Mouse (Mus musculus) myocyte (in vitro differentiated cells): ENCODE data around the gene Prx. TPM values are rescaled to one million over a fixed set of nuclear protein-coding genes. Genes with fewer than 3 reads are reported as not detected.

Source experiments
- H3K27me3 ChIP-seq: one replicate; pipeline ENCODE4 v1.6.1; 2011; ENCODE audit not compliant: control insufficient read depth, insufficient read depth, insufficient read length
- H3K36me3 ChIP-seq: one replicate; pipeline ENCODE4 v1.6.1; 2011; ENCODE audit not compliant: control insufficient read depth, insufficient read depth
- H3K4me2 ChIP-seq: one replicate; pipeline ENCODE4 v1.6.1; 2011; ENCODE audit warnings: low read depth, control low read depth
- H3K4me3 ChIP-seq: one replicate; pipeline ENCODE4 v1.5.1; 2011; ENCODE audit warnings: mild to moderate bottlenecking, control low read depth, moderate library complexity
- H3K79me2 ChIP-seq: one replicate; pipeline ENCODE4 v1.6.1; 2011; ENCODE audit not compliant: control insufficient read depth, insufficient read depth
- H3ac ChIP-seq: one replicate; pipeline ENCODE4 v1.6.1; 2011; ENCODE audit not compliant: control insufficient read depth, insufficient read length
- CEBPB ChIP-seq: IDR thresholded peaks from 2 replicates; pipeline ENCODE4 v1.6.1; 2011; ENCODE audit warnings: mild to moderate bottlenecking, moderate library complexity; ENCODE audit not compliant: poor library complexity, insufficient read depth, severe bottlenecking
- E2F4 ChIP-seq: IDR thresholded peaks from one replicate; pipeline ENCODE4 v1.6.1; 2011; ENCODE audit warnings: mild to moderate bottlenecking, control low read depth, moderate library complexity; ENCODE audit not compliant: insufficient read depth
- MAX ChIP-seq: IDR thresholded peaks from one replicate; pipeline ENCODE4 v1.6.1; 2011; ENCODE audit warnings: low read depth, mild to moderate bottlenecking, control low read depth
- MYOD1 ChIP-seq, 3 experiments: IDR thresholded peaks; one replicate each; pipeline ENCODE4 v1.6.1; 2011; ENCODE audit warnings: control low read depth in 2 of 3, low read depth in 2 of 3, mild to moderate bottlenecking in 2 of 3, moderate library complexity in 1 of 3; ENCODE audit not compliant: insufficient read length in 2 of 3, control insufficient read depth in 1 of 3
- MYOG ChIP-seq, 3 experiments: IDR thresholded peaks; one replicate each; pipeline ENCODE4 v1.6.1; 2011; ENCODE audit warnings: control low read depth in 2 of 3, low read depth in 2 of 3, mild to moderate bottlenecking in 2 of 3; ENCODE audit not compliant: insufficient read length in 2 of 3, control insufficient read depth in 1 of 3, insufficient read depth in 1 of 3
- POLR2A ChIP-seq: IDR thresholded peaks from one replicate; pipeline ENCODE4 v1.6.1; 2011; ENCODE audit warnings: low read depth, mild to moderate bottlenecking, control low read depth, moderate library complexity; ENCODE audit not compliant: insufficient read length
- POLR2AphosphoS2 ChIP-seq: IDR thresholded peaks from one replicate; pipeline ENCODE4 v1.6.1; 2011; ENCODE audit warnings: low read depth, control low read depth; ENCODE audit not compliant: insufficient read length
- REST ChIP-seq: IDR thresholded peaks from one replicate; pipeline ENCODE4 v1.6.1; 2011; ENCODE audit warnings: mild to moderate bottlenecking, control low read depth, moderate library complexity; ENCODE audit not compliant: insufficient read depth, insufficient read length
- SRF ChIP-seq: IDR thresholded peaks from one replicate; pipeline ENCODE4 v1.6.1; 2011; ENCODE audit warnings: low read depth; ENCODE audit not compliant: control insufficient read depth, insufficient read length
- TCF12 ChIP-seq: IDR thresholded peaks from one replicate; pipeline ENCODE4 v1.6.1; 2011; ENCODE audit warnings: mild to moderate bottlenecking, control low read depth; ENCODE audit not compliant: poor library complexity, insufficient read depth, severe bottlenecking
- TCF3 ChIP-seq: IDR thresholded peaks from one replicate; pipeline ENCODE4 v1.6.1; 2011; ENCODE audit warnings: low read depth, control low read depth; ENCODE audit not compliant: insufficient read length
- USF1 ChIP-seq: IDR thresholded peaks from one replicate; pipeline ENCODE4 v1.6.1; 2011; ENCODE audit warnings: low read depth, mild to moderate bottlenecking, control low read depth, moderate library complexity
- polyA plus RNA-seq: library from polyadenylated mRNA; unstranded; fragments of >200 nt; fragmentation: generic; extraction: Trizol; gene quantifications from one replicate; pipeline ENCODE4 v1.2.1, GENCODE M21; 2012; ENCODE audit warnings: missing spikeins

The Prx gene
- polyA plus RNA-seq, 1 experiment, result 4.2 TPM

DNA sequence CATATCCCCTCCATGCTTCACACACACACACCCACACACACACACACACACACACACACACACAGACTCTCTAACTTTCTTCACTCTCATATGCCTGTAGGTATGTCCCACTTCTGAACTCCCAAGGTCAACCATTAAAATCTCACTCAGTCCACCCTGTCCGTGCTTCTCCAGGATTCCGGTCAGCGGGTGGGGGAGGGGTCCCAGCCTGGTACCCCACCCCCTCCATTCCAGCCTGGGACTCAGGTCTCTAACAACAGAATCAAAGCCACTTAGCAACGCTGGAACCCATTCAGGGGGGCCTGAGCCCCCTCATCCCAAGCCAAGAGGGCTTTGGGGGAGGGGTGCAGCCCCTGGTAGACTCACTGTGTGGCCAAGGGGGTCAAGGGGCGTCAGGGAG, 23.8 kb downstream of the Prx start, which contains the start of gene Hipk4:
TSS of gene Hipk4 (plus strand) at position 301 of the 400 bp plus-strand sequence.
- no peak within 1 kb of the TSS for H3ac ChIP-seq
- no peaks in the 10 kb centered on the region for H3K36me3 ChIP-seq
- H3K27me3 ChIP-seq, result no peaks in the 10 kb centered on the region
- no peak within 1 kb of the TSS for H3K4me3 ChIP-seq
- no peak for TF ChIP-seq REST
- TF ChIP-seq POLR2AphosphoS2, result no peak
- no peak for TF ChIP-seq CEBPB
- no peak for TF ChIP-seq SRF
- TF ChIP-seq USF1, result no peak
- TF ChIP-seq MAX, result no peak
- no peak for TF ChIP-seq TCF12
- TF ChIP-seq POLR2A, result no peak
- no peak for TF ChIP-seq E2F4
- no peak for TF ChIP-seq MYOD1 (IDR thresholded peaks at IDR 0.05; ENCODE audit: control insufficient read depth in 1 of 3, insufficient read length in 2 of 3, low read depth in 2 of 3)
- no peak within 1 kb of the TSS for H3K4me2 ChIP-seq
- no peaks in the 10 kb centered on the region for H3K79me2 ChIP-seq

DNA sequence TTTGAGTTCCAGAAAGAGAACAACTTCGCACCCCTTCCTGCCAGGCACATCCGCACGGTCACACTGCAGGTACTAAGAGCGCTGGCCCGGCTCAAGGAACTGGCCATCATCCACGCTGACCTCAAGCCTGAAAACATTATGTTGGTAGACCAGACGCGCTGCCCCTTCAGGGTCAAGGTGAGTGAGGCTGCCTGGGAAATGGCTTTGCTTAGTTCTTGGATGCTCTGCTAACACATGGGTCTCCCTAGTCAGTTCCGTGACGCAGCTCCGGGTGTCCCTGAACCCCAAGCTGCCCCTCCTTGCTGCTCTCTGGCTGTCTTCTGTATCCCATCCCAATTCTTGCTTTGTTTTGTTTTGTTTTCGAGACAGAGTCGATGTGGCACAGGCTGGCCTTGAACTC, 24.7 kb downstream of the Prx start:
- no peaks in the 10 kb centered on the region for H3K27me3 ChIP-seq
- H3K4me3 ChIP-seq, result no peak overlapping the region
- no peaks in the 10 kb centered on the region for H3K36me3 ChIP-seq
- H3K4me2 ChIP-seq, result no peak overlapping the region
- TF ChIP-seq POLR2A (no peak), REST (no peak), TCF3 (no peak), USF1 (no peak), E2F4 (no peak), MYOD1 (IDR thresholded peaks at IDR 0.05; ENCODE audit: control insufficient read depth in 1 of 3, insufficient read length in 2 of 3, low read depth in 2 of 3) (no peak), TCF12 (no peak), SRF (no peak), MYOG (IDR thresholded peaks at IDR 0.05; ENCODE audit: control insufficient read depth in 1 of 3, insufficient read depth in 1 of 3, insufficient read length in 2 of 3, low read depth in 2 of 3) (no peak), POLR2AphosphoS2 (no peak), MAX (no peak), CEBPB (no peak)
- H3K79me2 ChIP-seq, result no peaks in the 10 kb centered on the region
- H3ac ChIP-seq, result no peak overlapping the region

DNA sequence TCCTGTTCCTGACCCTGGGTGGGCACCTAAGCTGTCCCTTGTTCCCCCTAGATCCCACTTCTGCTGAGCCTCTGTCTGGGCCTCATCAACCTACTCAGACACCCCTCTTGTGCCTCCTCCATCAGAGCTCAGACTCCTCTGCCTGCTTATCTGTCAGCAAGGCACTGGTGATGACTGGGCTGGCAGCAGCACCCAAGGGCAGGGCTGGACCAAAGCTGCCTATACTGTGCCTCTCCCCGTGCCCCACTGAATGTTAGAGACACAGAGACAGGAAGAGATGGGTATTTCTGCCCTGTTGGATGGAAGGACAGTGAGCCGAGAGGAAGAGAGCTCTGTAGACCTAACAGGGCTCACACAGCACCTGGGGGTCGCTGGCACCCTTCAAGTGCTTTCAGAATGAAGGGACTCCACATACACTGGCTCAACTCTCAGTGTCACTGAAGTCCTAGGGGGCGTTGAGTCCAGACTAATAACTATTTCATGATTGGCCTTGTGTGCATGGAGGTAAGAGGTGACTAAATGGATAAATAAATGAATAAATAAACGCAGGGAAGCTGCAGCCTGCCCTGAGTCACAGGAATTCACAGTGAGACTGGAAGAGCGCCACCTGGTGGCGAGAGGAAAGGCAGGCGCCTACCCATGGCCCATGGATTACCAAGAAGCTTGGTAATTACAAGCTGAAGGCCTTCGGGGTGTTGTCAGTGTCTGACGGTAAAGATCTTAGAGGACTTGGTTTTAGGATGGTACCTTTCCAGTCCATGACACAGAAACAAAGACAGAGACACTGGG, 27.1 kb downstream of the Prx start:
- TF ChIP-seq POLR2AphosphoS2, result peak; percentile 14
- TF ChIP-seq POLR2A, result no peak
- H3K4me3 ChIP-seq, result no peak overlapping the region
- no peaks in the 10 kb centered on the region for H3K79me2 ChIP-seq
- no peak overlapping the region for H3ac ChIP-seq
- H3K4me2 ChIP-seq, result no peak overlapping the region
- no peaks in the 10 kb centered on the region for H3K36me3 ChIP-seq
- H3K27me3 ChIP-seq, result no peaks in the 10 kb centered on the region

DNA sequence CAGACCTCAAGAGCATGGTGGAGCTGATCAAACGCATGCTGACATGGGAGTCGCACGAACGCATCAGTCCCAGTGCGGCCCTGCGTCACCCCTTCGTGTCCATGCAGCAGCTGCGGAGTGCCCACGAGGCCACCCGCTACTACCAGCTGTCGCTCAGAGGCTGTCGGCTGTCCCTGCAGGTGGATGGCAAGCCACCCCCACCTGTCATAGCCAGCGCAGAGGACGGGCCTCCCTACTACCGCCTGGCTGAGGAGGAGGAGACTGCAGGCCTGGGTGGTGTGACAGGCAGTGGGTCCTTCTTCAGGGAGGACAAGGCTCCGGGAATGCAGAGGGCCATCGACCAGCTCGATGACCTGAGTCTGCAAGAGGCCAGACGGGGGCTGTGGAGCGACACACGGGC, 29.9 kb downstream of the Prx start:
- Histone ChIP-seq H3K79me2 (no peaks in the 10 kb centered on the region), H3K4me3 (no peak overlapping the region), H3ac (no peak overlapping the region), H3K27me3 (no peaks in the 10 kb centered on the region), H3K36me3 (no peaks in the 10 kb centered on the region), H3K4me2 (no peak overlapping the region)
- TF ChIP-seq MYOD1 (IDR thresholded peaks at IDR 0.05; ENCODE audit: control insufficient read depth in 1 of 3, insufficient read length in 2 of 3, low read depth in 2 of 3), result peak in 2 of 3 experiments; percentile 70 to 71
- peak in 2 of 3 experiments; percentile 89 to 93 for TF ChIP-seq MYOG (IDR thresholded peaks at IDR 0.05; ENCODE audit: control insufficient read depth in 1 of 3, insufficient read depth in 1 of 3, insufficient read length in 2 of 3, low read depth in 2 of 3)
- TF ChIP-seq E2F4, result no peak
- TF ChIP-seq POLR2A, result no peak
- no peak for TF ChIP-seq USF1
- TF ChIP-seq TCF3, result peak; percentile 32

DNA sequence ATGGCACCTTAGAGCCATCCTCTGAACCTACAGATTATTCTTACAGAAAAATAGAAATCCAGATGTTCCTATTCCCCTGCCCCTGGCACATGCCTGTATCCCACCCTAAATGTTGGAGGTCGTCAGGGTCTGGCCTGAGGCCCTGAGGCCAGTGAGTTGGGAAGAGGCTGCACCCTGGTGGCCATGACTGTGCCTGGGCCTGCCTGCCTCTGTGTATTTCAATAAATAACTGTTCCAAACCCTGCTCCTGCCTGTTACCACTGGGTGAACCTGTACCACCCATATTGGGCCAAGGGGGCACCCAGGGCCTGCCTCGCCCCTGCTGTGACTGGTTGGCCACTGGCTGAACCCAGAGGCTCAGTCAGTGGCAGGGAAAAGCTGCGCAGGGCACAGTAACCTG, 31.8 kb downstream of the Prx start:
- Histone ChIP-seq H3K4me2 (no peak overlapping the region), H3K79me2 (no peaks in the 10 kb centered on the region), H3K27me3 (no peaks in the 10 kb centered on the region), H3ac (no peak overlapping the region), H3K36me3 (peaks cover 8% of the 10 kb centered on the region), H3K4me3 (no peak overlapping the region)
- no peak for TF ChIP-seq TCF3
- TF ChIP-seq POLR2A, result no peak
- TF ChIP-seq POLR2AphosphoS2, result no peak
- no peak for TF ChIP-seq MYOG (IDR thresholded peaks at IDR 0.05; ENCODE audit: control insufficient read depth in 1 of 3, insufficient read depth in 1 of 3, insufficient read length in 2 of 3, low read depth in 2 of 3)
- no peak for TF ChIP-seq MAX
- no peak for TF ChIP-seq MYOD1 (IDR thresholded peaks at IDR 0.05; ENCODE audit: control insufficient read depth in 1 of 3, insufficient read length in 2 of 3, low read depth in 2 of 3)
- no peak for TF ChIP-seq E2F4
- no peak for TF ChIP-seq USF1
- no peak for TF ChIP-seq SRF
- TF ChIP-seq REST, result no peak
- TF ChIP-seq TCF12, result no peak
- no peak for TF ChIP-seq CEBPB
